Mouse (Mus musculus): ENCODE measurements at regions not wholly inside any gene's neighbourhood (a gene's known extent, or its start where the extent isn't known, plus 50 kb on each side); places are given as distances from the start of the nearest gene placed in this dataset.

DNA sequence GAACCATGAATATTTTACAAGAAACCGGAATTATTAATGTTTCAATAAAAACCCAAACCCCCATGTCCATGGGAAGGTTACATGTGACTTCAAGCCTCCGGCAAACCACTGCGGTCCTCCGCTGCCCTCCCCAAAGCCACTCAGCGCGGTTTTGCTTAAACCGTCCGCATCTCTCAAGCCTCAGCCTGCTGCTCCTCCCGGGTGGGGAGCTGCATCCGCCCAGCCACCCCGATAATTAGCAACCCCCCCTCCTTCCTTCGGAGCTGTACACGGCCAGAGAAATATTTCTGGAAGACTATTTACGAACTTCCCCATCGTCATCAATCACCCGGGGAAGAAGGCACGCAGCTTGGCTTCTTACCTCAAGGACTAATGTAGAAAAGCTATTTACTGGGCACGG, 94.7 kb upstream of the Runx3 start:
- TF ChIP-seq POLR2A (IDR thresholded peaks at IDR 0.05; ENCODE audit: control insufficient read depth, low read depth, low read length) (no peak), CTCF (IDR thresholded peaks at IDR 0.05; ENCODE audit: control insufficient read depth, insufficient read depth, insufficient replicate concordance, low read depth, low read length) (no peak)

Data from testis, adult 2 months (tissue).